Mouse (Mus musculus): ENCODE results near the gene Med12.

Med12 gene

GRCm38 (mm10) chrX:101273875-101274738 is at the start of gene Med12:
Gene Med12, plus strand, starts transcription at chrX:101274030.
- peak; percentile 90 for DNase-seq (ENCODE audit: low read depth)

GRCm38 (mm10) chrX:101245011-101245410 is 28.8 kb upstream of the Med12 start:
- peak; percentile 8 for DNase-seq (ENCODE audit: low read depth)

- peak; percentile 92 for DNase-seq (ENCODE audit: low read depth)
These were observed 19.7 kb upstream of the Med12 start, which contains the start of gene Foxo4 for GRCm38 (mm10) chrX:101253952-101254729. Gene Foxo4, plus strand, starts transcription at chrX:101254528.

- DNase-seq (ENCODE audit: low read depth) = no peak
These were observed 19.1 kb upstream of the Med12 start for GRCm38 (mm10) chrX:101254740-101255139.

GRCm38 (mm10) chrX:101256603-101257002 is 17.2 kb upstream of the Med12 start:
- peak; percentile 77 for DNase-seq (ENCODE audit: low read depth)

- DNase-seq (ENCODE audit: low read depth) = peak; percentile 67
These were observed 13.1 kb upstream of the Med12 start for GRCm38 (mm10) chrX:101260441-101261325.

GRCm38 (mm10) chrX:101263892-101264291 is 9.9 kb upstream of the Med12 start, which contains the start of gene Gm614:
Gene Gm614, minus strand, starts transcription at chrX:101263992.
- DNase-seq (ENCODE audit: low read depth) = peak; percentile 9

- DNase-seq (ENCODE audit: low read depth) = peak; percentile 63
These were observed 7.2 kb upstream of the Med12 start for GRCm38 (mm10) chrX:101266631-101267030.

- peak; percentile 93 for DNase-seq (ENCODE audit: low read depth)
These were observed 5.6 kb upstream of the Med12 start, which contains the start of gene Il2rg for GRCm38 (mm10) chrX:101268025-101268754. Gene Il2rg, minus strand, starts transcription at chrX:101268255.

GRCm38 (mm10) chrX:101268755-101269124 is 5.1 kb upstream of the Med12 start, which contains the start of gene Gm20489:
Gene Gm20489, minus strand, starts transcription at chrX:101269023.
- no peak for DNase-seq (ENCODE audit: low read depth)

- peak; percentile 65 for DNase-seq (ENCODE audit: low read depth)
These were observed 420 bp upstream of the Med12 start for GRCm38 (mm10) chrX:101273410-101273809.

GRCm38 (mm10) chrX:101282813-101283212 is 9.0 kb downstream of the Med12 start:
- no peak for DNase-seq (ENCODE audit: low read depth)

GRCm38 (mm10) chrX:101285534-101285933 is 11.7 kb downstream of the Med12 start:
- peak; percentile 76 for DNase-seq (ENCODE audit: low read depth)

- no peak for DNase-seq (ENCODE audit: low read depth)
These were observed 12.3 kb downstream of the Med12 start for GRCm38 (mm10) chrX:101285953-101286670.

- DNase-seq (ENCODE audit: low read depth) = no peak
These were observed 13.7 kb downstream of the Med12 start for GRCm38 (mm10) chrX:101287543-101287942.

GRCm38 (mm10) chrX:101288432-101288831 is 14.6 kb downstream of the Med12 start:
- no peak for DNase-seq (ENCODE audit: low read depth)

- DNase-seq (ENCODE audit: low read depth) = no peak
These were observed 15.2 kb downstream of the Med12 start for GRCm38 (mm10) chrX:101289037-101289436.

- no peak for DNase-seq (ENCODE audit: low read depth)
These were observed 16.3 kb downstream of the Med12 start for GRCm38 (mm10) chrX:101290111-101290510.

- no peak for DNase-seq (ENCODE audit: low read depth)
These were observed 25.2 kb downstream of the Med12 start, which contains the start of gene Nlgn3 for GRCm38 (mm10) chrX:101299055-101299454. Gene Nlgn3, plus strand, starts transcription at chrX:101299168.

All from induced T-regulatory cell, adult 2 months (primary cell).